Mouse (Mus musculus): Measurements from ENCODE around the gene Cenpw.

Cenpw gene

DNA sequence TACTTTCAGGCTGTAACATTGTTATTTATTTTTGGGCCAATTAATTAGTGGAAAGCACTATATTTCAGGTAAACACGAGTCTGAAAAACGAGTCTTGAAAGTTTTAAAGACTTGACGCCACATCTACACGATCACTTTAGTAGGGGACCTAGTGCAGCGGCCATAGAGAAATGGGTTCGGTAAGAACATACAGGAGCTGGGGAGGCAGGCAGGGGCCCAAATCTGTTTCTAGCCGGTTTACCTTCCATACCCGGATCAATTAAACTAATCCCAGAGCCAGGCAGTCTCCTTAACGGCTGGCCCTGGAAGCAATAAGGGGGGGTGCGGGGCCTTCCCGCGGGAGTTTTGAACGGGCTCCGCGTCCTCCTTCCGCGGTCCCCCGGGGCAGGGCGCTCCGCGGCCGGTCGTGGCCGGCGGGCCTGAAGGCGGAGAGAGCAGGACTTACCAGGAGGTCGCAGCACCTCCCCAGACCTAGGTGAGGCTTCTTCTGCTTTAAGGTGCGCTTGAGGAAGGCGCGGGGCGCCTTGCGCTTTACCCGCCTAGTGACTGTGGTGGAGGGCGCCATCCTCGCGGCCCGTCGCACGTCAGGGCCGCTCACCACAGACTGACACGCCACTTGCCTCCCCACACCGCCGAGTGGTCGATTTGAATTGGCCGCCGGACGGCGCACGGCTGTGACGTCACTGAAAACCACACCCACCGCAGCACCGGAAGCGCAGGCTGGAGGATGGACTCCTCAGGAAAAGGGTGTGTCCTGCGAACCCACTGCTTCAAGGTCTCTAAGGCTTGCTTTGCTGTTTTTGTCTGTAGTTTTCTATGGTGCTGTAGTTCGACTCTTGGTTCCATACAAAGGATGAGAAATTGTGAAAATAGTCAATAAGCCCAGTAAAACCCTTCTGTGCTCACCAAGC is at the start of gene Cenpw:
Gene Cenpw, minus strand, starts transcription at position 645 of the 911 bp plus-strand sequence.
- DNase-seq: peak; percentile 88

- DNase-seq: no peak
Measured at GRCm38 (mm10) chr10:30249654-30250053, 49.3 kb upstream of the Cenpw start.

DNA sequence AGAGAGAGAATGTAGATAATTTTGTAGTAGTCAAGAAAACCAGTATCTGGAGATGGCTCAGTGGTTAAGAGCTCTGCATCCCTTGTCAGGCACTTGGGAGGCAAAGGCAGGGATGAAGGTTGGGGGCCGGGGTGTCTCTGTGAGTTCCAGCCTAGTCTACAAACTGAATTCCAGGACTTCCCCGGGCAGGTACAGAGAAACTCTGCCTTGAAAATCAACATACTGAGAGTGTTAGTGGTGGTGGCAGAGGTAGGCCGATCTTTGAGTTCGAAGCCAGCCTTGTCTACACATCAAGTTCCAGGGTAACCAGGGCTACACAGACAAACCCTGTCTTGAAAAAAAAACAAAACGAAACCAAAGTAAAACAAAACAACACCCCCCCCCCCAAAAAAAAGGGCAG is 859 bp downstream of the Cenpw start:
- DNase-seq: no peak

DNA sequence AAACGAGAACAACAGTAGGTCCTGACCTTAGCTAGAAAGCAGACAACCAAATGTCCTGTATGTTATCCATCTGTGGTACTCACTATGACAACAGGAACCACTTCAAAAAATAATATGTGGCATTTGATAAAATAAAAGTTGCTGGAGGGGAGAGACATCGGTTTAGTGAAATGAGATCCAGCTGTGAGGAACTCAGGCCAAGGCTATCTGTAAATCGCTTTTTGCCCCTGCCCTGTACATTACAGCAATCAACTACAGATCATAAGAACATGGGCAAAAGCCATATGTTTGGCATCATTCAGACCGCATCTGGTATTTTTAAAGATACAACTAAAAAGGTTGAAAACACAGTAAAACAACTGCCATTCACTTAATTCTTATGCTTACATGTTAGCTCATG is 32.7 kb downstream of the Cenpw start:
- DNase-seq: no peak
